Mouse (Mus musculus) heart, adult 2 months (tissue): ENCODE results near the gene Cib4.

ENCODE experiments used
- CTCF ChIP-seq: fragments of 200-600 bp; IDR thresholded peaks from 2 replicates; pipeline ENCODE4 v1.8.1; 2022; ENCODE audit warnings: antibody characterized with exemption, mild to moderate bottlenecking, moderate library complexity
- EP300 ChIP-seq: fragments of 200-500 bp; IDR thresholded peaks from 2 replicates; pipeline ENCODE4 v1.6.1; 2011; ENCODE audit warnings: low read depth, low read length, control low read depth; ENCODE audit not compliant: insufficient read depth
- POLR2A ChIP-seq: fragments of 200-500 bp; IDR thresholded peaks from 2 replicates; pipeline ENCODE4 v1.6.1; 2011; ENCODE audit warnings: mild to moderate bottlenecking, low read depth, low read length, control low read depth; ENCODE audit not compliant: insufficient read depth

GRCm38 (mm10) chr5:30522406-30522805 lies 23.2 kb downstream of the Cib4 start:
- no peak for TF ChIP-seq CTCF
- TF ChIP-seq POLR2A: no peak
- TF ChIP-seq EP300: no peak
